Mouse (Mus musculus) stomach, postnatal 0 days (tissue): ENCODE measurements around the gene Usp49.

ENCODE experiments used
- CTCF ChIP-seq: IDR thresholded peaks from 2 replicates; pipeline ENCODE4 v1.5.1; 2016; ENCODE audit warnings: antibody characterized with exemption, low read depth, mild to moderate bottlenecking, moderate library complexity
- EP300 ChIP-seq: optimal IDR thresholded peaks from 2 replicates; pipeline ENCODE3; 2016; ENCODE audit warnings: antibody characterized with exemption

DNA sequence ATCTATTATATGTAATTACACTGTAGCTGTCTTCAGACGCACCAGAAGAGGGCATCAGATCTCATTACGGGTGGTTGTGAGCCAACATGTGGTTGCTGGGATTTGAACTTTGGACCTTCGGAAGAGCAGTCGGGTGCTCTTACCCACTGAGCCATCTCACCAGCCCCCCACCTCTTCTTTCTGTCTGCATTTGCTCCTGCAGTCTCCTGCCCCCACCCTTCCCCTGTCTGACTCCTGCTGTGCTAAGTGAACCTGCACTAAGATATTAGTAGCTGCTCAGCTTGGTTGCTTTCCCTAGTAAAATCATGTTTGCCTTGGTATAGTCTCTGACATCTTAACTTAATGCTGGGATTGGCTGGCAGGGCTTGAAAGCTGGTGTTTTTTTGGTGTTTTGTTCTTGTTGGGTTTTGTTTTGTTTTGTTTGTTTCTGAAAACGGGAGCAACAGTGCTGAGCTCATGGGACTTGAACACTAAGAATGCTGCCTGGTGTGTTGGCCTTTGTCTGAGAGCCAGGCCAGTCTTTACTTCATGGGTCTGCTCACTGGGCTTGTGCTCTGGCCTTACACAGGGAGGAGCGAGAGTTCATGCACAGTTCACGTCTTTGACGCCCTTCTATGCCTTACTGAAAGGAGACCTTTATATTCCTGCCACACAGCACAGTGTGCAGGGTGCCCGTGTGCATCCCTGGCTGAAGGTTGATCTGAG lies 32.7 kb downstream of the Usp49 start:
- TF ChIP-seq CTCF (no peak), EP300 (no peak)
